Mouse (Mus musculus): ENCODE results near the gene Map2k6.
A peak's percentile ranks its signal among the peaks of the same experiment; 100 is the strongest.

The Map2k6 gene

GRCm38 (mm10) chr11:110488301-110488700, 89.4 kb downstream of the Map2k6 start:
- no peak for DNase-seq

GRCm38 (mm10) chr11:110495323-110496060, 96.6 kb downstream of the Map2k6 start:
- DNase-seq, result no peak

GRCm38 (mm10) chr11:110496061-110496446, 97.1 kb downstream of the Map2k6 start:
- DNase-seq, result peak; percentile 19 to 22

- DNase-seq, result no peak
Measured at GRCm38 (mm10) chr11:110497743-110498142, 98.8 kb downstream of the Map2k6 start.

- peak in 1 of 2 experiments; percentile 31 for DNase-seq
Measured at GRCm38 (mm10) chr11:110498651-110499213, 99.8 kb downstream of the Map2k6 start.

GRCm38 (mm10) chr11:110502937-110503670, 104.2 kb downstream of the Map2k6 start:
- DNase-seq, result no peak

GRCm38 (mm10) chr11:110511466-110511865, 112.5 kb downstream of the Map2k6 start:
- DNase-seq, result no peak

GRCm38 (mm10) chr11:110518648-110519047, 119.7 kb downstream of the Map2k6 start:
- DNase-seq, result no peak

GRCm38 (mm10) chr11:110522906-110523305, 124.0 kb downstream of the Map2k6 start:
- DNase-seq, result no peak

GRCm38 (mm10) chr11:110526156-110526555, 127.2 kb downstream of the Map2k6 start:
- no peak for DNase-seq

GRCm38 (mm10) chr11:110531087-110531486, 132.2 kb downstream of the Map2k6 start:
- no peak for DNase-seq

- DNase-seq, result no peak
Measured at GRCm38 (mm10) chr11:110534856-110535255, 135.9 kb downstream of the Map2k6 start.

GRCm38 (mm10) chr11:110536533-110536932, 137.6 kb downstream of the Map2k6 start:
- no peak for DNase-seq

GRCm38 (mm10) chr11:110537602-110538001, 138.7 kb downstream of the Map2k6 start:
- peak; percentile 59 to 80 for DNase-seq

GRCm38 (mm10) chr11:110538206-110538605, 139.3 kb downstream of the Map2k6 start:
- DNase-seq, result no peak

- no peak for DNase-seq
Measured at GRCm38 (mm10) chr11:110541933-110542332, 143.0 kb downstream of the Map2k6 start.

- no peak for DNase-seq
Measured at GRCm38 (mm10) chr11:110544419-110545210, 145.7 kb downstream of the Map2k6 start.

- DNase-seq, result no peak
Measured at GRCm38 (mm10) chr11:110545416-110545815, 146.5 kb downstream of the Map2k6 start.

- no peak for DNase-seq
Measured at GRCm38 (mm10) chr11:110551471-110551967, 152.6 kb downstream of the Map2k6 start.

- DNase-seq, result no peak
Measured at GRCm38 (mm10) chr11:110562320-110563081, 163.6 kb downstream of the Map2k6 start.

GRCm38 (mm10) chr11:110563272-110563671, 164.3 kb downstream of the Map2k6 start:
- no peak for DNase-seq

- DNase-seq, result no peak
Measured at GRCm38 (mm10) chr11:110563801-110564200, 164.9 kb downstream of the Map2k6 start.
